Mouse (Mus musculus) kidney, postnatal 4 days (tissue): ENCODE results near the gene Fyb.
A peak's percentile ranks its signal among the peaks of the same experiment; 100 is the strongest.

Source experiments
- DNase-seq, 2 experiments: peaks; one replicate each; pipeline ENCODE4 v3.0.0; 2021; ENCODE audit warnings: mixed read lengths in 2 of 2

Fyb gene

DNA sequence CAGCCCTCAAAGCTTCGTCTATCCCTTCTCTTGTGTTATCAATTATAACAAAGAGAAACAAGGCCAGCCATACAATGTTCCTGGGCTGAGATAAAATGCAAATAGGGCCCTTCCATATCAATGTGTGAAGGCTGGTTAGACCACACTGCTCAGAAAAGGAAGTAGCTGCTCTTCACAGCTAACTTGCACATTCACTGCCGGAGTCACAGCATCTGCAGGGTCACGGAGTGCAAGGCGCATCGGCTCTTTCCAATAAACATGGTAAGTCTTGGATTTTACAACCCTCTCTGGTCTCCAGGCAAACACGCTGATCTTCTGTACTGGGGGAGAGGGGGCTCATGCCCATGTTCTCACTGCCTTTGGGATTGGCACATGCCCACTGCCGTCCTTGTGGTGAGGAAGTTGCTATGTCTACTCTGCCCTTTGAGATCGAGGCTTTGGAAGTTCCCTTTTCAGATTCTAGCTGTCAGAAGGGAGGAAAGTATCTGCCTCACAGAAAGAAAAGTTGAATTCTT lies at the start of gene Fyb:
Fyb (plus strand) TSS at position 201 of the 515 bp plus-strand sequence.
- DNase-seq, result no peak

GRCm38 (mm10) chr15:6483561-6483960 lies 39.1 kb upstream of the Fyb start:
- peak; percentile 9 to 42 for DNase-seq

GRCm38 (mm10) chr15:6492386-6492785 lies 30.3 kb upstream of the Fyb start:
- DNase-seq, result no peak

- no peak for DNase-seq
These were observed 24.1 kb upstream of the Fyb start for GRCm38 (mm10) chr15:6498396-6499070.

DNA sequence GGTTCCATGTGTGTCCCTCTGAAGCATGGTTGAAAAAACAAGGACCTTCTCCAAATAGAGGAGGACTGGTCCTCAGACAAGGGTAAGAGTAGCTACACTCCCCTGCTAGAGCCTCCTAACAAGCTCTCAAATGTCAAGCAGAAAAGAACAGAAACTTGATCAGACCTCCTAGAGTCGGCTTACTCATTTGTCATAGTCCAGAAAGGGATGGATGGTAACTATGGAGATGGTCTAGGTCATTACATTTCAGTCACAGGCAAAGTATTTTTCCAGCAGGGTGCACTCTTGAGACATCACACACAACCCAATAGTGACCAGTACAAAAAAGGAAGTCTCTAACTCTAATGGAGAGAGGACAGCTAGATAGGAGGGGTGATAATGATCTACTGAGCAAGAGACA lies 21.9 kb upstream of the Fyb start:
- DNase-seq, result peak in 1 of 2 experiments; percentile 6

DNA sequence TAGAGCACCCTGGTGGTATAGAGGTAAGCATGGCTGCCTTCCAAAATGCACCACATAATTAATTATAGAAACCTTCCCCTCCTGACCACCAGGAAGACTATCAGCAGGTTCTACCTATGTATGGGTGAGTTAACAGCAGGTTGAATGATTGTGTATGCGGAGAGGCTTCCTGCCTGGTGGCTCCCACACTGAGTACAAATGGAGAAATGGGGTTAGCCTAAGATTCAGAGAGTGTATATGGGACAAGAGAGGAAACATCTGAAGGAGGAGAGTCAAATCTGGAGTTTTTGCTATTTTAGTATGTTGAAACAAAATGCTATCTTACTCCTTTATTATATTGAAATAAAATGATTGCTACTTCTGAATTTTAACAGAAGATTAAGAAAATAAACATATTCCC lies 5.1 kb upstream of the Fyb start:
- no peak for DNase-seq

GRCm38 (mm10) chr15:6519417-6520255 lies 3.0 kb upstream of the Fyb start:
- no peak for DNase-seq

DNA sequence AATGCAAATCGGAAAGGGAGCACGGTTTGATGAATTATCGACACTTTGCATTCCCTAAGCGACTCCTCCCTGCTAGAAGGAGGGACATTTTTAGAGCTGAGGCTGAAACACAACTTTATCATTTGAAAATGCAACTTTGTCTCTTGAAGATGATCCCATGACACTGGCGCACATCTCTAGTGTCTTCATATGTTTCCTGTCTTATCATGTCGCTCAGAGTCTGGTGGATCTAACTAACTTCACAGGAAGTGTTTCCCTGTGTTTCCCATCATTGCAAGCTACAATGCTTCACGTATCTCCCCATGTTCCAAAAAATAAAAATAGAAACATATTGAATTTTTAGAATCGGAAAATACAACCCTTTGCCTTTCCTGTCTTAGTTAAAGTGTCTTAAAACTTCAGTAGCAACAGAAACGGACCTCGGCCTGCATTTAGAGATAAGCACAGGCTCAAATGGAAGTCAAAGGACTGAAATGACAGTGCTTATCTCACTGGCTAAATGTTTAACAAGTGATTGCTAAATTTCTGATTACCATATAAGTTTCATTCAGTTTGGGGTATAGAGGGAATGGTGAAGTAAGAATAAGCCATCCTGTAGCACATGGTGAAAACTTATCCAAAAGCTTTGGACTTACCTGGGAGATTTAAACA lies 2.0 kb upstream of the Fyb start:
- no peak for DNase-seq

- DNase-seq, result no peak
These were observed 2.1 kb downstream of the Fyb start for GRCm38 (mm10) chr15:6524801-6525200.

- DNase-seq, result no peak
These were observed 2.7 kb downstream of the Fyb start for GRCm38 (mm10) chr15:6525386-6525785.

DNA sequence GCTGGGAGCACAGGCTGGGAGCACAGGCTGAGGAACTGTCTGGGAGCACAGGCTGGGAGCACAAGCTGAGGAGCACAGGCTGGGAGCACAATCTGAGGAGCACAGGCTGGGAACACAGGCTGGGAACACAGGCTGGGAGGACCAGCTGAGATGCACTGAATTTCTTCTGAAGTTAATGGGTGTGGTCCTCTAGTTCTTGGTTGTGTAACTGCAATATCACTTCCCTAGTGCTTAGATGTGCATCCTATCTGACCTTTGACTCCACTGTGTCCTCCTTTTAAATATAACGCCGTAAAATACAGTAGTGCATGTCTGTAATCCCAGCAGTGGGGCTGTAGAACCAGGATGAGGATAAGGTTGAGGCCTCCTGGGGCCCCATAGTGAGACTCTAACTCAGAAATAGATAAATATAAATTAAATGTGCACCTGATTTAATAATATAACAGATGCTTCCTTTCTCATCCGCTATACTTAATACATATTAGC lies 11.2 kb downstream of the Fyb start:
- DNase-seq, result no peak

- no peak for DNase-seq
These were observed 11.9 kb downstream of the Fyb start for GRCm38 (mm10) chr15:6534592-6534991.

- DNase-seq, result no peak
These were observed 17.1 kb downstream of the Fyb start for GRCm38 (mm10) chr15:6539639-6540338.

DNA sequence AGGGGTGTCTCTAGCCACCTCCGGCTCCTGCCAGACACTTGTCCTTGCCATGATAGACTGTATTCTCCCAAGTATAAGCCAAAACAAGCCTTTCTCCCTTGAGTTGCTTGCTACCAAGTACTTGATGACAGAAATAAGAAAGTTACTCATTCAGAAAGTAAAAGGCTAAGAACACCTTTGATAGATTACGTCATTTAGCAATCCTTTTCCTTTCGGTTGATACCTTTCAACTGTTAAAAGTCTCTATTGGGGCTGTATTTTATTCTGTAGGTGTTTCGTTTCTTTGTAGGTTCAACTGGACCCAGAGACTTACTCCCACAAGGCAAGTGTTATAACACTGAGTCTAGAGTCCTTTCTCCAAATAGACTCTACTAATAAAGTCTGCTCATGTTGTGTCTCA lies 26.3 kb downstream of the Fyb start:
- no peak for DNase-seq

DNA sequence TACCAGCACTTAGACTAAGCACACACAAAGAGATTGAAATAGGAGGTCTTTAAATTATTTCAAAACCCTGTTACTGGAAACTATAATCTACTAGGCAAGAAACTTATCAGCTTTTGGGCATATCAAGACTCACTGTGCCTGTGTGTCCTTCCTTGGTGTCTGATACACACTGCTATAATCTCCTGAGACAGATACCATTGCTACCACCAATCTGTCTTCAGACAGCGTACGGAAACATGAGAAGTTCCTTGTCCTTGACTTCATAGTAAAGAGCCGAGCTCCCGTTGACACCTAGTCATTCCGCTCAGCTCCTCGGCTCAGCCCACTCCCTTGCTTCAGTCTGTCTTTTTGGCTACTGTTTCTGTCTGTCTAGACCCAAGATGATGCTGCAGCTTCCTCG lies 29.2 kb downstream of the Fyb start:
- no peak for DNase-seq

DNA sequence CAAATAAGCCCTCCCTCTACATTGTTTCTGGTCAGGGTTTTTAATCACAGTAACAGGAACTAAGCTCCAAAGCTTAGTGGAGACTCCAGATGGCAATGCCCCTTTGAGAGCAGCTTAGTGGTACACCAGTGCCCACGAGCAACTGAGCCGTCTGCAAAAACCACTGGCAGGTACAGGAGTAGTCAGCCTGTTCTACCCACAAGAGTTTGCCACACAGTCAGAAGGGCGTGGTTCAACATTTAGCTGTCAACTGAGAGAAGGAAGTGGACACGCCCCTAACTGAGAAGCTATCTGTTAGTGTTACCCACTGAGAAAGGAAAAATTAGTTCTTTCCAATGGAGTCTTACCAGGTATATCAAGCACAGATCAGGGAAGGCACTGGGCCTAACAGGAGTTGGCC lies 32.1 kb downstream of the Fyb start:
- no peak for DNase-seq

- no peak for DNase-seq
These were observed 32.9 kb downstream of the Fyb start for GRCm38 (mm10) chr15:6555536-6555935.

DNA sequence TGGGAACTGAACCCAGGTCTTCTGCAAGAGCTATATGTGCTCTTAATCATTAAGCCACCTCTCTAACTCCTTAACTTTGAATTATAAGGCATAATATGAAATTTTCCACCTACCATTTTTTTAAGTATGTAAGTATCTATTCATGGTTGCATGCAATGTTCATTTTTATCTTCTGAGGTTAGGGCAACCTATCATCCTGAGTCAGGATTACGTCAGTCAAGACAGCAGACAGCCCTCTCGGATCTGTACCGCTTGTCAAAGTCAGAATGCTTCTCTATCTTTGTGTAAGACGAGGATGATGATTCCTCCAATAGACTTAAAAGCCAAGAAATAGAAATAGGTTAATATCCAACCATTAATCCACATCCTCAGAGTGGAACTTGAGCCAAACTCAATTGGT lies 33.6 kb downstream of the Fyb start:
- no peak for DNase-seq

DNA sequence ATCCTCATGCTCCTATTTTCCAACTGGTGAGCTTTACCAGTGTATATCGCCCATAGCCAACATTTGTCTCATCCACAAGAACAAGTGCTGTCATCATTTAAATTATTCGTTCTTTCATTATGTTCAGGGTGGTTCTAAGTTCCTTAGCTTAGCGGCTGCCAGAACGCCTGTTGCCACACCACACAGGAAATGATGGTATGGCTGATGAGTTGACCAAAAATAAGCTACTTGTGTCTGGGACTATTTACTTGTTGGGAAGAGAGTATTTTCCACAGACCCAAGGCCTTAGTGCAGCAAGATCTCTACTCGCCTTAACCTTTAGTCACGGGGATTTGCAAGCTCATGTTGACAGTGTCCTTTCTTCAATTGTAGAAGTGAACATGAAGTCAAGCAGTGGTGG lies 34.3 kb downstream of the Fyb start:
- DNase-seq, result no peak

GRCm38 (mm10) chr15:6557552-6557951 lies 34.9 kb downstream of the Fyb start:
- no peak for DNase-seq

- DNase-seq, result peak in 1 of 2 experiments; percentile 19
These were observed 36.5 kb downstream of the Fyb start for GRCm38 (mm10) chr15:6559188-6559587.

DNA sequence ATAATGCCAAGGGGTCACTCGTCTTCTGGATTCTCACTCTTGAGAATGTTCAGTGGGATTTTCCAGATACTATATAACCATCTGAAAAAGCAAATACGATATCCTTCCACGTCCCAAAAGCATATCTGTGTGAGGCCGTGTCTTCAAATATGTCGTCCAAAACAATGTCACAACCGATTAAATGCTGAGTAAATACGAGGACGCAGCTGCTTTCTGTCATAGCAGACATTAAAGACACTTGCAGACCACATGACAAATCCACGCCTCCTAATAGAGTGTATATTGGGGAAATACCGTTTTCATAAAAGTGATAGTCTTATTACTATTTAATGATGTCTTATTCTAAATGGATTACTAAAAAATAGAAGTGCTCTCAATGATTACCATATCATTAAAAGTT lies 38.0 kb downstream of the Fyb start:
- DNase-seq, result no peak

GRCm38 (mm10) chr15:6562161-6562560 lies 39.5 kb downstream of the Fyb start:
- no peak for DNase-seq
